Mouse (Mus musculus) liver, adult 2 months (tissue): Measurements from ENCODE around the gene Ggact. TPM values are rescaled to one million over a fixed set of nuclear protein-coding genes. Genes with fewer than 3 reads are reported as not detected.

Source experiments
- DNase-seq: peaks from one replicate; pipeline ENCODE4 v3.0.0-alpha.2; 2011; ENCODE audit warnings: low read depth, low spot score; ENCODE audit errors: extremely low read depth
- H3K27ac ChIP-seq: fragments of 200-500 bp; replicated peaks from 2 replicates; pipeline ENCODE4 v1.5.1; 2012; ENCODE audit warnings: low read depth, mild to moderate bottlenecking, control low read depth, inconsistent platforms, low read length; ENCODE audit not compliant: insufficient read depth
- H3K27me3 ChIP-seq: fragments of 200-500 bp; 2 replicates; pipeline ENCODE4 v1.6.1; 2012; ENCODE audit warnings: mild to moderate bottlenecking, moderate library complexity, low read length, inconsistent platforms; ENCODE audit not compliant: control insufficient read depth, insufficient read depth
- H3K36me3 ChIP-seq: fragments of 200-500 bp; 2 replicates; pipeline ENCODE4 v1.6.1; 2012; ENCODE audit warnings: low read length, inconsistent platforms; ENCODE audit not compliant: control insufficient read depth, insufficient read depth
- H3K4me1 ChIP-seq: fragments of 200-500 bp; 2 replicates; pipeline ENCODE4 v1.6.1; 2011; ENCODE audit warnings: low read length; ENCODE audit not compliant: control insufficient read depth, insufficient read depth
- H3K4me3 ChIP-seq: fragments of 200-500 bp; 2 replicates; pipeline ENCODE4 v1.5.1; 2011; ENCODE audit warnings: low read depth, mild to moderate bottlenecking, control low read depth, low read length, moderate library complexity; ENCODE audit not compliant: insufficient read depth
- H3K79me2 ChIP-seq: fragments of 200-500 bp; 2 replicates; pipeline ENCODE4 v1.6.1; 2012; ENCODE audit warnings: inconsistent platforms, mild to moderate bottlenecking, low read length, moderate library complexity; ENCODE audit not compliant: control insufficient read depth, insufficient read depth
- H3K9ac ChIP-seq: fragments of 200-500 bp; 2 replicates; pipeline ENCODE4 v1.6.1; 2012; ENCODE audit warnings: low read depth, mild to moderate bottlenecking, control low read depth, inconsistent platforms, low read length
- CTCF ChIP-seq: fragments of 200-500 bp; IDR thresholded peaks from 2 replicates; pipeline ENCODE4 v1.5.1; 2011; ENCODE audit warnings: low read depth, low read length, control low read depth
- POLR2A ChIP-seq: fragments of 200-500 bp; IDR thresholded peaks from 2 replicates; pipeline ENCODE4 v1.6.1; 2011; ENCODE audit warnings: low read length, control low read depth; ENCODE audit not compliant: insufficient read depth; ENCODE audit errors: extremely low read depth
- WGBS: fragments of 180-500 bp; shearing (Covaris S2); methylation state at CpG from one replicate; pipeline ENCODE4 v1.1.7; 2018; 5-methylcytosine and 5-hydroxymethylcytosine counted together
- polyA plus RNA-seq: library from polyadenylated mRNA; depleted of rRNA; stranded (reverse); fragments of >200 nt; gene quantifications from 2 replicates; pipeline ENCODE4 v1.2.3, GENCODE M21; 2012; rRNA removed
- total RNA-seq: library from RNA; depleted of rRNA; stranded (reverse); fragments of >200 nt; gene quantifications from 2 replicates; pipeline ENCODE4 v1.2.3, GENCODE M21; 2014; rRNA removed

Ggact gene
- total and polyA plus RNA-seq, 2 experiments, result 122 to 187 TPM

GRCm38 (mm10) chr14:122790111-122790510 lies 123.4 kb downstream of the Ggact start:
- Histone ChIP-seq H3K4me3 (no peak overlapping the region), H3K9ac (no peak overlapping the region), H3K79me2 (no peaks in the 10 kb centered on the region; the same call in 1 of the 2 replicates), H3K27me3 (no peaks in the 10 kb centered on the region), H3K27ac (no peak overlapping the region), H3K4me1 (no peaks in the 10 kb centered on the region), H3K36me3 (no peaks in the 10 kb centered on the region; the same call in 1 of the 2 replicates)
- TF ChIP-seq POLR2A (no peak), CTCF (no peak)
- DNase-seq, result no peak
- 92% methylated on average over 7 of the region's 7 CpGs for WGBS

GRCm38 (mm10) chr14:122788199-122788598 lies 125.4 kb downstream of the Ggact start:
- WGBS, result 82% methylated on average over 2 of the region's 2 CpGs
- no peaks in the 10 kb centered on the region for H3K27me3 ChIP-seq
- TF ChIP-seq POLR2A (no peak), CTCF (no peak)
- no peak overlapping the region for H3K9ac ChIP-seq
- H3K4me1 ChIP-seq, result no peaks in the 10 kb centered on the region
- H3K4me3 ChIP-seq, result no peak overlapping the region
- no peak overlapping the region for H3K27ac ChIP-seq
- no peaks in the 10 kb centered on the region; the same call in 1 of the 2 replicates for H3K36me3 ChIP-seq
- H3K79me2 ChIP-seq, result no peaks in the 10 kb centered on the region
- no peak for DNase-seq

GRCm38 (mm10) chr14:122784701-122785100 lies 128.9 kb downstream of the Ggact start:
- 82% methylated on average over 4 of the region's 4 CpGs for WGBS

DNA sequence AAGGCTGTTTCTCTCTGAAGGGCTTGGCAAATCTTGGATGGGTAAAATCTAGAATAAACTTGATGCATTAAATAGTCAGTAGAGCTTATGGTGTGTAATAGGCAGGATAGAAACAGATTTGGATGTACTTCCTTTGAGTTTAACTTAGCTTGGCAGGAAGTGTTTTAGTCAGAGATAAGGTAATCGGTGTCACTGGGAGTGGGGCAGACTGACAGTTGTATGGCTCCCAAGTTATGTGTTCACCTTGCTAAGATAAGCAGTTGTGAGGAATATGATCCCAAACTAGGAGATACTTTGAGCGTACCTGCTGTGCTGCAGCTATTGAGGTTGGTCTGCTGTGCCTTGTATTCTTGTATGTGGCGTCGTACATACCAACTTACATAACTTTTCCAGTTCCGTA lies 147.1 kb downstream of the Ggact start:
- TF ChIP-seq POLR2A (no peak), CTCF (no peak)
- Histone ChIP-seq H3K36me3 (no peaks in the 10 kb centered on the region; the same call in 1 of the 2 replicates), H3K27ac (no peak overlapping the region), H3K9ac (no peak overlapping the region), H3K27me3 (no peaks in the 10 kb centered on the region), H3K4me1 (peaks cover 2% of the 10 kb centered on the region; the same call in 1 of the 2 replicates), H3K79me2 (no peaks in the 10 kb centered on the region), H3K4me3 (no peak overlapping the region)
- WGBS, result 89% methylated on average over 5 of the region's 5 CpGs
- no peak for DNase-seq

More at GRCm38 (mm10) chr14:122784701-122785100, 128.9 kb downstream of the Ggact start:
- no peaks in the 10 kb centered on the region for H3K4me1 ChIP-seq
- H3K36me3 ChIP-seq, result no peaks in the 10 kb centered on the region
- H3K4me3 ChIP-seq, result no peak overlapping the region
- no peak for DNase-seq
- no peak overlapping the region for H3K27ac ChIP-seq
- H3K27me3 ChIP-seq, result no peaks in the 10 kb centered on the region
- no peak for TF ChIP-seq POLR2A
- no peak for TF ChIP-seq CTCF
- H3K79me2 ChIP-seq, result no peaks in the 10 kb centered on the region
- no peak overlapping the region for H3K9ac ChIP-seq

Other genes starting within 250 kb of the Ggact start
- gene Tmtc4, start 70.3 kb upstream of the Ggact start, total RNA-seq, result 6.1 and 7.0 TPM in 2 replicates
- 3.9 and 5.3 TPM in 2 replicates for gene Tmtc4, start 70.3 kb upstream of the Ggact start, polyA plus RNA-seq